Mouse (Mus musculus) frontal cortex, adult 2 months (tissue): ENCODE results near the gene Pars2. TPM values are rescaled to one million over a fixed set of nuclear protein-coding genes. Genes with fewer than 3 reads are reported as not detected.

Experiments used
- DNase-seq, 2 experiments: peaks; one replicate each; pipeline ENCODE4 v3.0.0; 2022; ENCODE audit warnings: low spot score in 1 of 2; ENCODE audit errors: extremely low spot score in 1 of 2
- polyA plus RNA-seq: library from polyadenylated mRNA; depleted of rRNA; stranded (reverse); fragments of >200 nt; gene quantifications from 2 replicates; pipeline ENCODE4 v1.2.3, GENCODE M21; 2012

The Pars2 gene
- polyA plus RNA-seq, 1 experiment, result 10.9 TPM

GRCm38 (mm10) chr4:106633281-106634085, 17.4 kb upstream of the Pars2 start:
- DNase-seq, result peak in 1 of 2 experiments; percentile 54

DNA sequence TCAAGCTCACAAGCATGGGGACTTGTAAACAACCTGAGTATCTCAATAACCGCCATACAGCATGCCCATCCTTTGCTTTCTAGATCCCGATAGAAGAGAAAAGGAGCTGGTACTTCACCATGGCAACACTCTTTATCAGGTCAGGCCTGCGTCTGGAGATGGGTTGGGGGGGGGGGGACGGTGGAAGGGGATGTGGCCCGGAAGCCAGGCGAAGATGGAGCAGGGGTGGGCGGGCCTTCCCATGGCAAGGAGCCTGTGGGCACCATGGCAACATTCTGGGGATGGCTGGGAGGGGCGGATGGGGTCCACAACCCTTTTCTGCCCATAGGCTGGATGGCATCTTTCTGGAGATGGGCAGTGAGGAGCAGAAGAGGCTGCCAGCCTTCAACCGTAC, 16.8 kb upstream of the Pars2 start:
- DNase-seq, result no peak

DNA sequence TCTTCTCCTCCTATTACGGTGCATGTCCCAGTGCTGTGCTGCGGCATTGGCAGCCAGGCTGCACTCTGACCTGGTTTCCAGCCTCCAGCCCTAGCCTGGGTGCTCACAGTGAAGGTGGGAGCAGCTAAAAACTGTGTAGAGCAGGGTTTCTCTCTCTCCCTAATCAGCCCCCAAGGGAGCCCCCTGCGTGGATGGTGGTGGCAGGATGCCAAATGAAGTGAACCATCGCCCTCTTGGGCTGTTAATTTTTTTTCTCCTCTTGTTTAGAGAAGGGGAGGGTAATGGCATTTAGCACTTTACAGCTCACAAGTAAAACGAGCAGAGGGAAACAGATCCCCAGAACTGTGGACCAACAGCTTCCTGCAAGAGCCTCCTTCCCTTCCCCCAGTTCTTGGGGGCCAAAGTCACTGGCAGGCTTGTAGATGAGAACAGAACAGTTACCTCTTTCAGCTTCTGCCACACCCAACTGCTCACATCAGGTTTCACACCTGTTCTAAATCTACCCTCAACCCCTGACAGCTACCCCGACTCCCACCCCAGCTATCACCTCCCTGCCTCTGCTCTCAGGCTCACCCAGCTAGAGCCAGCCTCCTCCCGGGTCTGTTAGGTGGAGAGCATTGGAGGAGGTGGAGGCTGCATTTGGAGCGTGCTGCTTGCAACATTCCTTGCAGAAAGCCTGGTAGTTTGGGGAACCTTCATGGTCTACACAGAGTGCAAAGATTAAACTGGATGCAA, 7.2 kb upstream of the Pars2 start:
- peak in 1 of 2 experiments; percentile 40 for DNase-seq

DNA sequence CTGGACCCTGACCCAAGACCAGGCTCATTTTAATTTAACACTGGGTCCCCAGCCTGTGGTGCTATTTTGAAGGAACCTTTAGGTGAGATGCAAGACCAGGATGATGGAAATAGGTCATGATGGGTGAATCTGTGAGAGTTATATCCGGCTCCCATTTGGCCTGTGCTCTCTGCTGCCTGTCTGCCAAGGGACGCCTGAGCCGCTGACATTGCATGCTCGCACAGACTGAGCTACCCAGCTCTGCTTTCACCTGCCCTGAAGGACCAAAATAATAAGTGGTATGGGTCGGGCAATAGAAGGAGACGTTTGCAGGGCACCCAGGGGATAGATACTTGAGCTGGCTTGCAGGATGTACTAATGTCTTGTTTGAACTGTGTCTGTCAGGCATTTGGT, 6.7 kb upstream of the Pars2 start:
- no peak for DNase-seq

GRCm38 (mm10) chr4:106645797-106646196, 5.1 kb upstream of the Pars2 start:
- DNase-seq, result no peak

DNA sequence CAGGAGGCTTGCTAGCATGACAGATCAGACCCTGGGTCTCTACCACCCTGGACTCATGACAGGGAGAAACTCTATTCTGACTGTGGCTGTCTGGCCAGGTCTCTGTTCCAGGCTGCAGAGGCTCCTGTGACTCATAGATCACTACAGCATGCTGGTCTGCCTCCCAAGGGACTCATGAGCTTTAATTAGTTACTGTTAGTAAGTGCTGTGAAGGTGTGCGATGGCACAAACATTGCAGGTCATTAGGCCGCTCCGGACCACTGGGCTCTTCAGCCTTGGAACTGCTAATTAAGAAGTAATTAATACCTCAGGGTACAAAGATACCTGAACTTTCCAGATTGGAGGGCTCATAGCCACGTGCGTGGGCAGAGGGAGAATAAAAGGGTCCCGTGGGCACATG, 3.7 kb upstream of the Pars2 start:
- DNase-seq, result no peak

DNA sequence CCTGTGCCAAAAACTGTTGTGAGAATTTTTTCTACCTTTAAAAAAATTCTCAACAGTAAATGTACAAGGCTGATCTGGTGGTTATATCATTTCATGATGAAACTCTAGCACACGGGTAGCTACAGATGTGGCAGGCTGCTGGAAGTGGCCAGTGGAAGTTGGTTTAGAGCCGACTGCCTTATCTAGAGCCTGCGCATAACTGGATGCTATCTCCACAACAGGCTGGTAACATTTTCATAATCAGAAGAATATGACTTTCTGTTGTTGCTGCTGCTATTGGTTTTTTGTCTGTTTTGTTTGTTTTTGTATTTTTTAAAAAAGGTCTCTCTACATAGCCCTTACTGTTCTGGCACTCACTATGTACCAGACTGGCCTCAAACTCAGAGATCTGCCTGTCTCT, 1.7 kb downstream of the Pars2 start:
- no peak for DNase-seq

- DNase-seq, result no peak
Observed at GRCm38 (mm10) chr4:106653051-106653450, 2.2 kb downstream of the Pars2 start.

- no peak for DNase-seq
Observed at GRCm38 (mm10) chr4:106655681-106656080, 4.8 kb downstream of the Pars2 start.

DNA sequence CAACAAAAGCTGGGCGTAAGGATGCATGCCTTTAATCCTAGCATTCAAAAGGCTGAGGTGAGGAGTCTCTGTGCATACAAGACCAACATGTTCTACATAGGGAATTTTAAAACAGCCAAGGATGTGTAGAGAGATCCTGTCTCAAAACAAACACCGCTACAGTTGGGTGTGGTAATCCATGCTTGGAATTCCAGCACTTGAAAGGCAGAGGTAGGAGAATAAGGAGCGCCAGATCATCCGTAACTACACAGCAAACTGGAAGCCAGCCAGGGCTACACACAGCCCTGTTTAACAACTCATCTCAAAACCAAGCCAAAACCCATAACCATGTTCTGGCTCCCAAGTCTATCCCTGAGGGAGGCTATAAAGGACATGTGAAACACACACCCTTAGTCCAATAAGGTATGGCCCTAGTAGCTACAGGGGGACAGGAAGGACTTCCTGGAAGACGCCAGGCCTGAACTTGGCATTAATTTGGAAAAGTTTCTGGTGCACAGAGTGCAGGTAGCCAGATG, 13.1 kb downstream of the Pars2 start:
- DNase-seq, result no peak

DNA sequence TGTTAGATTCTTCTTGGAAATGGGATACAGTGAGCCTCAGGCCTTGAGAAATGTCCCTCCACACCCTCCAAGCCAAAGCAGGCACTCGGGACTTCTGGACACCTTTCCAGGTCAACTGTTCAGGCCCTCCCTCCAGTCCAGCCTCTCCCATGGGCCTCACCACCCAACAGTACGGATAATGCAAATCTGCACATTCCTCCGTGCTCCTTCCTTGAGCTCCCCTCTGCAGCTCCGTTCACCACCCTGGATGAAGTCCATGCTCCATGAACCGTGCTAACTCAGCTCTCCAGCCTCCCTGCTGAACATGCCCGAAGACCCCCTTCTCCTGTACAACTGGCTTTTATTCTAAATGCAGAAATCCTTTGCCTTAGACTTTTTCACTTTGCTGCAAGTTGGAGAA, 13.8 kb downstream of the Pars2 start:
- DNase-seq, result no peak

- DNase-seq, result no peak
Observed at GRCm38 (mm10) chr4:106665269-106665668, 14.4 kb downstream of the Pars2 start.

GRCm38 (mm10) chr4:106665673-106666072, 14.8 kb downstream of the Pars2 start:
- DNase-seq, result no peak

DNA sequence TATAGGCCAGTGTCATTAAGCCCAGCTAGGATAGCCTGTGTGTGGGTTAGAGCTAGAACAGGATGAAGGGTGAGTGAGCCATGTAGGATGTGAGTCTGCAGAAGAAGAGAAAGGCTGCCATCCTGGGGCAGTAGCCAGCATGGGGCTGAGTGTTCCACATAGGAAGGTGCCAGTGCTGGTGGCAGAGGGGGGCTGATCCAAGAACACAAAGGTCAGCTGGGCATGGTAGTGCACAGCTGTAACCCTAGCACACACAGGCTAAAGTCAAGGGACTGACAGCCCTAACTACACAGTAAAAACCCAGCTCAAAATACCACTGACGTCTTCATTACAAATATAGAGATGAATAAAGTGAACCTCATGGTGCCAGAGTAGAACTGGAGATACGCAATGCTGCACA, 15.7 kb downstream of the Pars2 start:
- no peak for DNase-seq

DNA sequence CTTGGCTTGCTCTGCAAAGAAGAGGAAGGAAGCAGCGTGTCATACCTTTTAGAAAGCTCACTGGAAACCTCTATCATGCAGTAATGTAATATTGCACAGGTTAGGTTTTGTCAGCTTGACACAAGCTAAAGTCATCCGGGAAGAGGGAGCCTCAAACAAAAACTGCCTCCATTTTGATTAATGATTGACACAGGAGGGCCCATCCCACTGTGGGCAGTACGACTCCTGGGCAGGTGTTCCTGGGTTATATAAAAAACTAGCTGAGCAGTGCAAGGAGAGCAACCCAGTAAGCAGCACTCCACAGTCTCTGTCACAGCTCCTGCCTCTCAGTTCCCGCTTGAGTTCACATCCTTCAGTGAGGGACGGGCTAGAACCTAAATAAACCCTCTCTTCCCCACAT, 25.9 kb downstream of the Pars2 start:
- DNase-seq, result no peak

DNA sequence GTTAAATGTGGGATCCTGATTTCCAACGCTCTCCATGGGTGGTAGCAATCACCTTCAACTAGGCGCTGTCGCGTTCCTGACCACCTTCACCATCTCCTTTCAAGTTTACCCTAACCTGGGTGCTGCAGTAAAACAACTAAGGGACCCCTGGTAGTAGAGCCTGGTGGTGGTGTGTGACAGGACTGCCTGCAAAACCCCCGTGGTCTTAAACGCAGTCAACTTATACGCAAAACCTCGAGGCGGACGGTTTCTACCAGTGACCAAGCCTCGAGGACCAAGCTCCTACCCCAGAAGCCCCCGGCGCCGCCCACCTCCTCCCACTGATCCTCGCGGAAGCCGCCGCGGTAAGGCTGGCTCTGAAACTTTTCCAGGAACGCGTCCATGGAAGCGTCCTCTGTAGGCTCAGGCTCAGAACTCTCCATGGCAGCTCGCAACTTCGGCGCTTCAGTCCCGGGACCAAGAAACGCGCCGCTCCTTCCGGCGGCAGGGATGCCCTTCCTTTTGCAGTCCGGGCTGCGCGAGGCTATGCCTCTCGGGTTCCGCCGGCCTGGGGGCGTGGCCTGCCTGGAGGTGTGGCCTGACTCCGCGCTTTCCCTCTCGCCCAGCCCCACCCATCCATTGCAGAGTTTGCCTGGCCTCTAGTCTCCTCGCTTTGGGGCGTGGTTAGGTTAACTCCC, 27.7 kb downstream of the Pars2 start, which contains the start of gene Ttc4:
Gene Ttc4, minus strand, starts transcription at position 503 of the 677 bp plus-strand sequence.
- DNase-seq, result peak; percentile 49 to 89

- DNase-seq, result no peak
Observed at GRCm38 (mm10) chr4:106679152-106679551, 28.3 kb downstream of the Pars2 start.

GRCm38 (mm10) chr4:106680955-106681354, 30.1 kb downstream of the Pars2 start:
- no peak for DNase-seq

- DNase-seq, result no peak
Observed at GRCm38 (mm10) chr4:106688636-106689296, 37.9 kb downstream of the Pars2 start.

GRCm38 (mm10) chr4:106693841-106694430, 43.1 kb downstream of the Pars2 start:
- no peak for DNase-seq
